In the genomic region with DNA sequence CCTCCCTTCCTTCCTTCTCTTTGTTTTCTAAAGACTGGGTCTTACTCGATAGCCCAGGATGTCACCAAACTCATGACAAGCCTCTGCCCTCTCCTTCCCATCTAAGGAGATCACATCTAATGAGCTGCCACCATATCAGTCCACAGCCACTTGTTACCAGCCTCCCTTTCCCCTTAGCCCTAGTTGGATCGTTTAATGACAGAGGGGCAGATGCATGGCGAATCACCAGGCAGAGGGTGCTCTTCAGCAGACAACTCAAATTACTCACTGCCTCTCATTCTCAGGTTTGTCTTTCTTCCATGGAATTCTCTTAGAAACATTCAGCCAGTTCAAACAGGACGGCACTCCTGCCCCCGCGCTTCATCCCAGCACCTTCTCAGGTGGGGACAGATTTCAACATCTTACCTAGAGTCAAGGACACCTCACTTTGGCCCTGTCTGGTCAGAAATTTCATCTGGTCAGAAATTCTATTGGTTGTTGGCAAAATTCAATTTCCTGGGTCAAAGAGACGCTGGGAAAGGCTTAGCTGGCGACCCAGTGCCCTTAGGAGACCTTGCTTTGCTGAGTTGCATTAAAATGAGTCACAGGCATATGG, we compare ENCODE assay signal across 13 mouse cellular contexts. TPM values are rescaled to one million over a fixed set of nuclear protein-coding genes. Genes with fewer than 3 reads are reported as not detected.
A peak's percentile ranks its signal among the peaks of the same experiment; 100 is the strongest.
DNase-seq lines count a peak whose midpoint lies in the region; ATAC-seq and TF ChIP-seq lines count a peak whose summit lies in the region.
"Had no signal": no experiment of that assay in that cellular context is flagged by ENCODE, and none has a peak within 500 bp of the region (broad histone marks: within the 10 kb centered on the region; RNA-seq: fewer than 3 reads in every experiment).

No protein-coding gene starts in this region.

- H3K4me1 ChIP-seq in heart, embryonic 10.5 days: peaks cover 55% of the 10 kb centered on the region
- peaks cover 30% of the 10 kb centered on the region for H3K4me1 ChIP-seq in liver, postnatal 0 days (ENCODE audit: insufficient read depth)
- H3K4me1 ChIP-seq in embryonic facial prominence, embryonic 10.5 days: peaks cover 50% of the 10 kb centered on the region
- H3K4me1 ChIP-seq in limb, embryonic 12.5 days (replicated peaks): peaks cover 47% of the 10 kb centered on the region

- no peak for DNase-seq in heart, embryonic 10.5 days (ENCODE audit: low spot score)
- DNase-seq in heart, postnatal 14 days: no peak
- DNase-seq in liver, postnatal 0 days: no peak
- no peak for DNase-seq in liver
- no peak for DNase-seq in embryonic facial prominence, embryonic 10.5 days (ENCODE audit: low spot score)
- DNase-seq in right cerebral cortex, adult 2 months (ENCODE audit: low spot score in 2 of 2): no peak
- DNase-seq in yolk sac, embryonic 10.5 days (ENCODE audit: low spot score): no peak
- DNase-seq: cerebellum, adult 9-11 months; thymus, postnatal 36 days had no signal

- no peak overlapping the region for H3K4me2 ChIP-seq in liver, postnatal 0 days (ENCODE audit: low read depth, low read length)
- no peak overlapping the region for H3K4me2 ChIP-seq in limb, embryonic 12.5 days
- H3K4me2 ChIP-seq: midbrain, embryonic 15.5 days; neural tube, embryonic 13.5 days had no signal

- peaks cover 57% of the 10 kb centered on the region for H3K36me3 ChIP-seq in heart, embryonic 10.5 days
- H3K36me3 ChIP-seq in liver, postnatal 0 days (replicated peaks; ENCODE audit: insufficient read depth, low read length): no peaks in the 10 kb centered on the region; the same call in 1 of the 2 replicates
- H3K36me3 ChIP-seq in embryonic facial prominence, embryonic 10.5 days (replicated peaks): peaks cover 19% of the 10 kb centered on the region
- H3K36me3 ChIP-seq in limb, embryonic 12.5 days: peaks cover 17% of the 10 kb centered on the region
- H3K36me3 ChIP-seq: midbrain, embryonic 15.5 days had no signal

- TF ChIP-seq CTCF in liver, postnatal 0 days (IDR thresholded peaks at IDR 0.05; ENCODE audit: low read depth): no peak

- 68% methylated on average over 8 of the region's 8 CpGs for WGBS in heart, embryonic 10.5 days
- 68% methylated on average over 8 of the region's 8 CpGs for WGBS in liver, postnatal 0 days (ENCODE audit: insufficient replicate concordance)
- WGBS in embryonic facial prominence, embryonic 10.5 days: 63% methylated on average over 8 of the region's 8 CpGs
- WGBS in limb, embryonic 12.5 days: 71% methylated on average over 8 of the region's 8 CpGs

- no peak for ATAC-seq in liver, postnatal 0 days
- no peak for ATAC-seq in limb, embryonic 12.5 days (ENCODE audit: insufficient number of reproducible peaks, insufficient read depth, low FRiP score, low TSS enrichment, low read depth)
- ATAC-seq: midbrain, embryonic 15.5 days had no signal

- H3K27ac ChIP-seq in heart, embryonic 10.5 days: peak overlapping the region; percentile 76
- peak overlapping the region; percentile 22; the same call in 1 of the 2 replicates for H3K27ac ChIP-seq in liver, postnatal 0 days (ENCODE audit: low read depth)
- H3K27ac ChIP-seq in embryonic facial prominence, embryonic 10.5 days (replicated peaks): peak overlapping the region; percentile 57
- peak overlapping the region; percentile 68 for H3K27ac ChIP-seq in limb, embryonic 12.5 days
- H3K27ac ChIP-seq: liver, embryonic 14.5 days; midbrain, embryonic 15.5 days had no signal

- no peak overlapping the region for H3K9ac ChIP-seq in liver, postnatal 0 days (replicated peaks)
- no peak overlapping the region for H3K9ac ChIP-seq in limb, embryonic 12.5 days (replicated peaks)
- H3K9ac ChIP-seq: liver, embryonic 14.5 days; midbrain, embryonic 15.5 days; neural tube, embryonic 13.5 days had no signal

- H3K9me3 ChIP-seq in heart, embryonic 10.5 days: no peaks in the 10 kb centered on the region
- H3K9me3 ChIP-seq in liver, postnatal 0 days (ENCODE audit: low read length): no peaks in the 10 kb centered on the region
- H3K9me3 ChIP-seq in embryonic facial prominence, embryonic 10.5 days: peaks cover 5% of the 10 kb centered on the region; the same call in 1 of the 2 replicates
- H3K9me3 ChIP-seq in limb, embryonic 12.5 days: no peaks in the 10 kb centered on the region
- H3K9me3 ChIP-seq: midbrain, embryonic 15.5 days; neural tube, embryonic 13.5 days had no signal

- no peaks in the 10 kb centered on the region for H3K27me3 ChIP-seq in heart, embryonic 10.5 days (ENCODE audit: insufficient read depth, poor library complexity, severe bottlenecking)
- no peaks in the 10 kb centered on the region for H3K27me3 ChIP-seq in liver, postnatal 0 days (ENCODE audit: insufficient read depth, low read length)
- no peaks in the 10 kb centered on the region for H3K27me3 ChIP-seq in embryonic facial prominence, embryonic 10.5 days (replicated peaks; ENCODE audit: low read depth, poor library complexity, severe bottlenecking)
- no peaks in the 10 kb centered on the region for H3K27me3 ChIP-seq in limb, embryonic 12.5 days
- H3K27me3 ChIP-seq: midbrain, embryonic 15.5 days; neural tube, embryonic 13.5 days had no signal

- no peak for TF ChIP-seq EP300 in liver, postnatal 0 days (IDR thresholded peaks at IDR 0.05; ENCODE audit: low read depth)

- no peak overlapping the region for H3K4me3 ChIP-seq in heart, embryonic 10.5 days
- no peak overlapping the region for H3K4me3 ChIP-seq in liver, postnatal 0 days (ENCODE audit: low read depth, low read length)
- H3K4me3 ChIP-seq in embryonic facial prominence, embryonic 10.5 days: no peak overlapping the region
- H3K4me3 ChIP-seq in limb, embryonic 12.5 days (replicated peaks): no peak overlapping the region
- H3K4me3 ChIP-seq: midbrain, embryonic 15.5 days; neural tube, embryonic 13.5 days had no signal

- intact Hi-C loops in heart, postnatal 14 days (cut with DNase I): no loop called here

RNA-seq across cellular contexts. Expression of a gene that starts 16.8 kb away (rescaled TPM):
- polyA plus RNA-seq in heart, embryonic 10.5 days (2016; fragmentation: Nextera tagmentation; extraction: Ambion mirVana): 24.2 and 32.9 TPM in 2 replicates
- 10 to 100 TPM; 56.8 to 77.7 TPM for total RNA-seq in heart, postnatal 14 days (2021)
- polyA plus RNA-seq in liver, postnatal 0 days (2015; fragmentation: Nextera tagmentation; extraction: Ambion mirVana): 1.0 and 1.1 TPM in 2 replicates
- polyA plus RNA-seq in embryonic facial prominence, embryonic 10.5 days (2016; fragmentation: Nextera tagmentation; extraction: Ambion mirVana): 11.3 and 13.9 TPM in 2 replicates
- polyA plus RNA-seq in limb, embryonic 12.5 days (2016; fragmentation: Nextera tagmentation; extraction: Ambion mirVana): 15.6 TPM in 2 replicates

RNA-seq across cellular contexts. Expression of a gene that starts 20.4 kb away (rescaled TPM):
- polyA plus RNA-seq in heart, embryonic 10.5 days (2016; fragmentation: Nextera tagmentation; extraction: Ambion mirVana): 4.3 and 4.5 TPM in 2 replicates
- 1 to 10 TPM; 2.3 to 3.1 TPM for total RNA-seq in heart, postnatal 14 days (2021)
- 3.6 and 5.2 TPM in 2 replicates for polyA plus RNA-seq in liver, postnatal 0 days (2015; fragmentation: Nextera tagmentation; extraction: Ambion mirVana)
- polyA plus RNA-seq in embryonic facial prominence, embryonic 10.5 days (2016; fragmentation: Nextera tagmentation; extraction: Ambion mirVana): 2.9 and 3.0 TPM in 2 replicates
- 2.9 and 3.4 TPM in 2 replicates for polyA plus RNA-seq in limb, embryonic 12.5 days (2016; fragmentation: Nextera tagmentation; extraction: Ambion mirVana)

Comparison
In these comparisons a context has a peak if more than half of its experiments do, and no peak if none do; other contexts are left out.
1. H3K27ac ChIP-seq: peak in every context shown above with its lines; median percentile 76 in heart, embryonic 10.5 days; 68 in limb, embryonic 12.5 days; 57 in embryonic facial prominence, embryonic 10.5 days; 22 in liver, postnatal 0 days.